Mouse (Mus musculus) bone marrow macrophage, adult 2 months (primary cell): ENCODE measurements around the gene Bmp2k. TPM values are rescaled to one million over a fixed set of nuclear protein-coding genes. Genes with fewer than 3 reads are reported as not detected.
A peak's percentile ranks its signal among the peaks of the same experiment; 100 is the strongest.

Experiments
- H3K27ac ChIP-seq: 2 replicates; pipeline ENCODE4 v1.5.1; 2012; ENCODE audit warnings: low read depth, low read length; ENCODE audit not compliant: insufficient read depth
- H3K4me1 ChIP-seq: 2 replicates; pipeline ENCODE4 v1.6.1; 2012; ENCODE audit warnings: low read length; ENCODE audit not compliant: control insufficient read depth, insufficient read depth
- H3K4me3 ChIP-seq: 2 replicates; pipeline ENCODE4 v1.5.1; 2012; ENCODE audit warnings: mild to moderate bottlenecking, low read length, moderate library complexity; ENCODE audit not compliant: insufficient read depth
- CTCF ChIP-seq: IDR thresholded peaks from 2 replicates; pipeline ENCODE4 v1.5.1; 2012; ENCODE audit warnings: low read depth, mild to moderate bottlenecking, low read length, moderate library complexity
- POLR2A ChIP-seq: IDR thresholded peaks from 2 replicates; pipeline ENCODE4 v1.6.1; 2012; ENCODE audit warnings: mild to moderate bottlenecking, low read depth, low read length, borderline replicate concordance
- polyA plus RNA-seq: library from polyadenylated mRNA; stranded (reverse); fragments of >200 nt; gene quantifications from 2 replicates; pipeline ENCODE4 v1.2.4, GENCODE M21; 2012; ENCODE audit not compliant: missing spikeins, insufficient read depth, insufficient read length

Gene Bmp2k
- polyA plus RNA-seq, 1 experiment = 41.5 TPM

GRCm38 (mm10) chr5:97088231-97088630, 90.7 kb downstream of the Bmp2k start:
- TF ChIP-seq POLR2A (no peak), CTCF (no peak)
- no peaks in the 10 kb centered on the region for H3K4me1 ChIP-seq
- no peak overlapping the region for H3K27ac ChIP-seq
- no peak overlapping the region for H3K4me3 ChIP-seq

GRCm38 (mm10) chr5:97089426-97089825, 91.9 kb downstream of the Bmp2k start:
- TF ChIP-seq CTCF (no peak), POLR2A (no peak)

GRCm38 (mm10) chr5:97090034-97090784, 92.7 kb downstream of the Bmp2k start:
- H3K27ac ChIP-seq = no peak overlapping the region
- no peak overlapping the region for H3K4me3 ChIP-seq
- no peak for TF ChIP-seq POLR2A
- TF ChIP-seq CTCF = no peak
- H3K4me1 ChIP-seq = no peaks in the 10 kb centered on the region

More at GRCm38 (mm10) chr5:97089426-97089825, 91.9 kb downstream of the Bmp2k start:
- no peak overlapping the region for H3K4me3 ChIP-seq
- no peaks in the 10 kb centered on the region for H3K4me1 ChIP-seq
- H3K27ac ChIP-seq = no peak overlapping the region

GRCm38 (mm10) chr5:97092970-97093369, 95.5 kb downstream of the Bmp2k start:
- H3K4me1 ChIP-seq = no peaks in the 10 kb centered on the region
- TF ChIP-seq POLR2A (no peak), CTCF (no peak)
- H3K27ac ChIP-seq = no peak overlapping the region
- H3K4me3 ChIP-seq = no peak overlapping the region

- TF ChIP-seq POLR2A (no peak), CTCF (no peak)
- Histone ChIP-seq H3K4me1 (no peaks in the 10 kb centered on the region), H3K4me3 (no peak overlapping the region), H3K27ac (no peak overlapping the region)
Observed at GRCm38 (mm10) chr5:97095335-97095734, 97.8 kb downstream of the Bmp2k start.

GRCm38 (mm10) chr5:97097631-97098041, 100.1 kb downstream of the Bmp2k start:
- no peaks in the 10 kb centered on the region for H3K4me1 ChIP-seq
- no peak overlapping the region for H3K27ac ChIP-seq
- no peak overlapping the region for H3K4me3 ChIP-seq
- TF ChIP-seq CTCF (no peak), POLR2A (no peak)

GRCm38 (mm10) chr5:97099954-97100353, 102.5 kb downstream of the Bmp2k start:
- TF ChIP-seq POLR2A = no peak
- no peak for TF ChIP-seq CTCF
- Histone ChIP-seq H3K4me3 (no peak overlapping the region), H3K27ac (no peak overlapping the region), H3K4me1 (no peaks in the 10 kb centered on the region)

GRCm38 (mm10) chr5:97108333-97108732, 110.8 kb downstream of the Bmp2k start:
- TF ChIP-seq POLR2A (no peak), CTCF (no peak)
- Histone ChIP-seq H3K4me3 (no peak overlapping the region), H3K4me1 (peaks cover 10% of the 10 kb centered on the region), H3K27ac (no peak overlapping the region)

- no peak overlapping the region for H3K4me3 ChIP-seq
- peaks cover 10% of the 10 kb centered on the region for H3K4me1 ChIP-seq
- TF ChIP-seq POLR2A (no peak), CTCF (no peak)
- H3K27ac ChIP-seq = no peak overlapping the region
Observed at GRCm38 (mm10) chr5:97110133-97110532, 112.6 kb downstream of the Bmp2k start.

GRCm38 (mm10) chr5:97110697-97111096, 113.2 kb downstream of the Bmp2k start:
- Histone ChIP-seq H3K4me1 (peaks cover 10% of the 10 kb centered on the region), H3K4me3 (peak overlapping the region; percentile 73), H3K27ac (no peak overlapping the region)
- no peak for TF ChIP-seq CTCF
- no peak for TF ChIP-seq POLR2A
